Mouse (Mus musculus): ENCODE results near the gene Abcb1a.

GRCm38 (mm10) chr5:8675952-8676262 lies 16.0 kb downstream of the Abcb1a start:
- TF ChIP-seq POLR2A (IDR thresholded peaks at IDR 0.05; ENCODE audit: borderline replicate concordance, extremely low read depth, insufficient read depth, insufficient read length, poor library complexity, severe bottlenecking) (no peak), CTCF (IDR thresholded peaks at IDR 0.05; ENCODE audit: borderline replicate concordance, extremely low read depth, insufficient read depth, insufficient read length) (no peak)
